Mouse (Mus musculus) thymus, adult 2 months (tissue): ENCODE results near the gene Ephx4. TPM values are rescaled to one million over a fixed set of nuclear protein-coding genes. Genes with fewer than 3 reads are reported as not detected.

ENCODE experiments used
- DNase-seq: peaks from one replicate; pipeline ENCODE4 v3.0.0; 2021
- H3K27ac ChIP-seq: fragments of 200-500 bp; 2 replicates; pipeline ENCODE4 v1.5.1; 2012; ENCODE audit warnings: low read length, control low read depth; ENCODE audit not compliant: control insufficient read depth, insufficient read depth
- H3K27me3 ChIP-seq: fragments of 200-500 bp; 2 replicates; pipeline ENCODE4 v1.6.1; 2012; ENCODE audit warnings: mild to moderate bottlenecking, low read length, moderate library complexity, mixed read lengths; ENCODE audit not compliant: control insufficient read depth, insufficient read depth
- H3K36me3 ChIP-seq: fragments of 200-500 bp; 2 replicates; pipeline ENCODE4 v1.6.1; 2012; ENCODE audit warnings: mild to moderate bottlenecking, low read length, moderate library complexity; ENCODE audit not compliant: control insufficient read depth, insufficient read depth
- H3K4me1 ChIP-seq: fragments of 200-500 bp; replicated peaks from 2 replicates; pipeline ENCODE4 v1.6.1; 2012; ENCODE audit warnings: low read length; ENCODE audit not compliant: control insufficient read depth, insufficient read depth
- H3K4me3 ChIP-seq: fragments of 200-500 bp; 2 replicates; pipeline ENCODE4 v1.5.1; 2012; ENCODE audit warnings: mild to moderate bottlenecking, low read length, control low read depth, moderate library complexity; ENCODE audit not compliant: control insufficient read depth, insufficient read depth
- CTCF ChIP-seq: fragments of 200-500 bp; IDR thresholded peaks from 2 replicates; pipeline ENCODE4 v1.5.1; 2012; ENCODE audit warnings: mild to moderate bottlenecking, control low read depth, low read length, moderate library complexity, borderline replicate concordance; ENCODE audit not compliant: control insufficient read depth, poor library complexity, insufficient read depth; ENCODE audit errors: extremely low read depth
- POLR2A ChIP-seq: fragments of 200-500 bp; IDR thresholded peaks from 2 replicates; pipeline ENCODE4 v1.6.1; 2012; ENCODE audit warnings: mild to moderate bottlenecking, low read length, control low read depth, moderate library complexity; ENCODE audit not compliant: control insufficient read depth, poor library complexity, insufficient read depth; ENCODE audit errors: extremely low read depth
- WGBS: fragments of 180-500 bp; shearing (Covaris S2); methylation state at CpG from one replicate; pipeline ENCODE4 v1.1.7; 2018; 5-methylcytosine and 5-hydroxymethylcytosine counted together
- polyA plus RNA-seq: library from polyadenylated mRNA; depleted of rRNA; stranded (reverse); fragments of >200 nt; gene quantifications from 2 replicates; pipeline ENCODE4 v1.2.3, GENCODE M21; 2012; rRNA removed

Gene Ephx4
- polyA plus RNA-seq, 1 experiment = 1.3 TPM

GRCm38 (mm10) chr5:107449620-107450019, 47.1 kb downstream of the Ephx4 start:
- TF ChIP-seq CTCF = no peak
- no peak for TF ChIP-seq POLR2A
- Histone ChIP-seq H3K4me3 (no peak overlapping the region), H3K36me3 (no peaks in the 10 kb centered on the region), H3K27me3 (no peaks in the 10 kb centered on the region), H3K4me1 (no peaks in the 10 kb centered on the region), H3K27ac (no peak overlapping the region)
- no peak for DNase-seq
- 95% methylated on average over 5 of the region's 5 CpGs for WGBS

DNA sequence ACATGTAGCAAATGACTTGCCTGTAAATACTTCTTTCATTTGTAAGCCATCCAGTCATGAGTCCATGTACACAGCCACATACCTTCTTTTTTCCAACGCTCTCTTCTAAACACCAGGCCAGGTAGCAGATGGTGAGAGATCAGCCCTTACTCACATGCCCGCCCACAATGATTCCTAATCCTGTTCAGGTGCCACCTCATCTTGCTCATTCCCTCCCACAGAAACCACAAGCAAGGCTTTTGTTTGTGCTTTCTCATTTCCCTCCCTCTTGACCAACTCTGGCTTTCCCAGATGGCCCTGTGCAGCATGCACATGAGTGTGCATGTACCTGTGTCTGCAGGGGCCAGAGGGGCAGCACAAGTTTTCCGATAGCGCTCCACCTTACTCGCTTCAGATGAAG, 47.8 kb downstream of the Ephx4 start:
- no peak for DNase-seq
- Histone ChIP-seq H3K27ac (no peak overlapping the region), H3K36me3 (no peaks in the 10 kb centered on the region), H3K27me3 (no peaks in the 10 kb centered on the region), H3K4me1 (no peaks in the 10 kb centered on the region), H3K4me3 (no peak overlapping the region)
- 68% methylated on average over 5 of the region's 5 CpGs for WGBS
- TF ChIP-seq POLR2A (no peak), CTCF (no peak)

- Histone ChIP-seq H3K4me1 (no peaks in the 10 kb centered on the region), H3K4me3 (no peak overlapping the region), H3K27ac (no peak overlapping the region), H3K27me3 (no peaks in the 10 kb centered on the region), H3K36me3 (no peaks in the 10 kb centered on the region)
- 87% methylated on average over 4 of the region's 4 CpGs for WGBS
- DNase-seq = no peak
- no peak for TF ChIP-seq CTCF
- TF ChIP-seq POLR2A = no peak
Observed at GRCm38 (mm10) chr5:107462147-107463076, 59.9 kb downstream of the Ephx4 start.

DNA sequence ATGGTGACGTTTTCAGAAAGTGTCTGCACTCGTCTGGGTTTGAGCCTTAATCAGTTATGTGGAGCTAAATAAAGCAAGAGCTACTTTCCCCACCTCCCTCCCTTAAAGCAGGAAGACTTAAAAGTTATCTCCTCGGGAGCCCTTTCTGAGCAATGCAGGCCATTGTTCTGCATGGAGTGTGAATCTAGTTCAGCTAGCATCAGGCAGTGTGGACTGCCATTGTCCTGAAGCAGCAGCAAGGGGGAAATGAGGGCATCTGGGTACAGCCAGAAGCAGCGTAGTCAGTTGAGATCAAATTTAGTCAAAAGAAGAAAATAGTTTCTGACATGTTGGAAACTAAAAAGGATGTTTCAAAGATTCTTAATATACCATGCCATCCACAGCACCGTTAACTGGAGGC, 64.0 kb downstream of the Ephx4 start:
- H3K4me1 ChIP-seq = no peaks in the 10 kb centered on the region
- no peak overlapping the region for H3K4me3 ChIP-seq
- H3K27ac ChIP-seq = no peak overlapping the region
- TF ChIP-seq CTCF (no peak), POLR2A (no peak)
- 89% methylated on average over 5 of the region's 5 CpGs for WGBS
- no peaks in the 10 kb centered on the region for H3K36me3 ChIP-seq
- DNase-seq = no peak
- no peaks in the 10 kb centered on the region for H3K27me3 ChIP-seq

- TF ChIP-seq POLR2A = no peak
- no peak for TF ChIP-seq CTCF
- Histone ChIP-seq H3K27ac (no peak overlapping the region), H3K4me3 (no peak overlapping the region), H3K4me1 (no peaks in the 10 kb centered on the region), H3K36me3 (no peaks in the 10 kb centered on the region), H3K27me3 (no peaks in the 10 kb centered on the region)
- DNase-seq = no peak
- whole genome bisulfite sequencing = 97% methylated on average over 4 of the region's 4 CpGs
Observed at GRCm38 (mm10) chr5:107467098-107467497, 64.6 kb downstream of the Ephx4 start.

GRCm38 (mm10) chr5:107470600-107471329, 68.2 kb downstream of the Ephx4 start:
- no peak for DNase-seq
- no peak overlapping the region for H3K27ac ChIP-seq
- no peaks in the 10 kb centered on the region for H3K36me3 ChIP-seq
- H3K4me1 ChIP-seq = no peaks in the 10 kb centered on the region
- no peak for TF ChIP-seq POLR2A
- TF ChIP-seq CTCF = no peak
- H3K4me3 ChIP-seq = no peak overlapping the region
- whole genome bisulfite sequencing = 92% methylated on average over 10 of the region's 10 CpGs
- H3K27me3 ChIP-seq = no peaks in the 10 kb centered on the region

Other genes with a start within 250 kb of the Ephx4 start
- 20.7 and 23.9 TPM in 2 replicates for gene Tgfbr3, start 113.1 kb upstream of the Ephx4 start, polyA plus RNA-seq
- gene Brdt, start 71.6 kb upstream of the Ephx4 start, polyA plus RNA-seq = 4.7 and 4.9 TPM in 2 replicates
- 0.03 TPM in 1 of 2 replicates, not detected in the other for gene Lpcat2b, start 28.8 kb downstream of the Ephx4 start, polyA plus RNA-seq
- gene Btbd8, start 35.3 kb downstream of the Ephx4 start, polyA plus RNA-seq = 4.5 and 4.7 TPM in 2 replicates
- 0.08 and 0.19 TPM in 2 replicates for gene Gm42669, start 104.9 kb downstream of the Ephx4 start, polyA plus RNA-seq
- 0.04 and 0.08 TPM in 2 replicates for gene 1700028K03Rik, start 132.0 kb downstream of the Ephx4 start, polyA plus RNA-seq
- 4.0 and 4.7 TPM in 2 replicates for gene Rpap2, start 194.6 kb downstream of the Ephx4 start, polyA plus RNA-seq
- gene Glmn, start 195.2 kb downstream of the Ephx4 start, polyA plus RNA-seq = 0.73 and 1.4 TPM in 2 replicates